Mouse (Mus musculus) spleen, adult 2 months (tissue): ENCODE measurements around the gene Ccdc180.

ENCODE experiments used
- CTCF ChIP-seq: fragments of 200-500 bp; IDR thresholded peaks from 2 replicates; pipeline ENCODE4 v1.5.1; 2011; ENCODE audit warnings: mild to moderate bottlenecking, inconsistent platforms; ENCODE audit not compliant: insufficient read depth, insufficient read length, insufficient replicate concordance; ENCODE audit errors: extremely low read depth
- POLR2A ChIP-seq: fragments of 200-500 bp; IDR thresholded peaks from 2 replicates; pipeline ENCODE4 v1.6.1; 2011; ENCODE audit warnings: low read depth, low read length, inconsistent platforms

DNA sequence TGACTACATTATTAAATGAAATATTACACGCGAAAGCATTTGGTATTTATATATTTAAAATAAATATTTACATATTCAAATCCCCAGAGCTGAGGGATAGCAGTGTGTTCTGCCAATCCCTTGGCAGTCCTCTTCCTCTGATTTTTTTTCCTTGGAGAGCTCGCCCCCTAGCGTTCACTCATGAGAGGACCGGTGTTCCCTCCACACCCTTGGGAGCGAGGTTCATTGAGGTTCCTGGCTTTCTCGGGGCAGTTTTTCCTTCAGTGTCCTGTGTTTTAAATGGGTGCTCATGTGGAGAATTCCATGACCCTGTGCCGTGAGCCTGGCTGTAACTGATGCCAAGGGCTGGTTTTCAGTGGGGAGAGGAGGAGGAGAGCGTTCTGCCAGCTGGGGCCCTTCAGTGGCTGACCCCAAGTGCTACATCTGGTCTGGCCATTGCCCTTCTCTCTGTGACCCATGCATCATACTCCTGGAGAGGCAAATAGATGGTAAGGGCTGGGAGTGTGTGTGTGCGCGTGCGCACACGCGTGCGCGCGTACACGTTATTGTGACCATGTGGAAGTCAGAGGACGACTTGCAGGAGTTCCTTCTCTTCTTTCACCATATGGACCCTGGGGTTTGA is 34.2 kb upstream of the Ccdc180 start:
- TF ChIP-seq CTCF (peak; percentile 75; the same call in 1 of the 2 replicates), POLR2A (no peak)
